Mouse (Mus musculus) MEL (cell line): ENCODE data around the gene Fam227b. TPM values are rescaled to one million over a fixed set of nuclear protein-coding genes. Genes with fewer than 3 reads are reported as not detected.

Source experiments
- DNase-seq: peaks from one replicate; pipeline ENCODE4 v3.0.0; 2011; ENCODE audit warnings: low read depth, low spot score
- H3K27ac ChIP-seq: 2 replicates; pipeline ENCODE4 v1.5.1; 2012; ENCODE audit warnings: low read depth, mild to moderate bottlenecking, control low read depth, low read length, moderate library complexity; ENCODE audit not compliant: control insufficient read depth
- H3K27me3 ChIP-seq, 2 experiments: fragments of 150-350 bp in 1 of 2; sonication (generic) in 1 of 2; 2 replicates each; pipeline ENCODE4 v1.6.1; 2012; ENCODE audit warnings: low read length in 2 of 2, mild to moderate bottlenecking in 2 of 2, improper control_type of control experiment in 1 of 2, moderate library complexity in 1 of 2; ENCODE audit not compliant: insufficient read depth in 2 of 2, control insufficient read depth in 1 of 2
- H3K36me3 ChIP-seq, 2 experiments: 2 replicates each; pipeline ENCODE4 v1.6.1; 2012 to 2014; ENCODE audit warnings: low read length in 2 of 2, improper control_type of control experiment in 1 of 2, inconsistent platforms in 1 of 2, mild to moderate bottlenecking in 1 of 2; ENCODE audit not compliant: insufficient read depth in 2 of 2, control insufficient read depth in 1 of 2
- H3K4me1 ChIP-seq, 2 experiments: fragments of 150-350 bp in 1 of 2; sonication (generic) in 1 of 2; 2 replicates each; pipeline ENCODE4 v1.6.1; 2012; ENCODE audit warnings: low read length in 2 of 2, improper control_type of control experiment in 1 of 2, mild to moderate bottlenecking in 1 of 2; ENCODE audit not compliant: insufficient read depth in 2 of 2, control insufficient read depth in 1 of 2
- H3K4me3 ChIP-seq, 2 experiments: fragments of 150-350 bp in 1 of 2; sonication (generic) in 1 of 2; 2 replicates each; pipeline ENCODE4 v1.5.1; 2012; ENCODE audit warnings: low read depth in 2 of 2, low read length in 2 of 2, mild to moderate bottlenecking in 2 of 2, moderate library complexity in 2 of 2, control low read depth in 1 of 2, improper control_type of control experiment in 1 of 2; ENCODE audit not compliant: control insufficient read depth in 1 of 2, insufficient read depth in 1 of 2
- H3K79me2 ChIP-seq: 2 replicates; pipeline ENCODE4 v1.6.1; 2012; ENCODE audit warnings: mild to moderate bottlenecking, low read length, moderate library complexity; ENCODE audit not compliant: control insufficient read depth, poor library complexity, insufficient read depth
- H3K9ac ChIP-seq: 2 replicates; pipeline ENCODE4 v1.6.1; 2012; ENCODE audit warnings: low read depth, mild to moderate bottlenecking, control low read depth, low read length, moderate library complexity; ENCODE audit not compliant: control insufficient read depth, poor library complexity, severe bottlenecking
- H3K9me3 ChIP-seq: fragments of 150-350 bp; sonication (generic); replicated peaks from 2 replicates; pipeline ENCODE4 v1.6.1; 2012; ENCODE audit warnings: mild to moderate bottlenecking, low read length, improper control_type of control experiment, moderate library complexity; ENCODE audit not compliant: insufficient read depth
- CHD1 ChIP-seq: IDR thresholded peaks from 2 replicates; pipeline ENCODE4 v1.6.1; 2012; ENCODE audit warnings: low read depth, mild to moderate bottlenecking, inconsistent platforms, low read length, improper control_type of control experiment
- CHD2 ChIP-seq: IDR thresholded peaks from 2 replicates; pipeline ENCODE4 v1.6.1; 2011; ENCODE audit warnings: low read length, improper control_type of control experiment
- EP300 ChIP-seq, 2 experiments: IDR thresholded peaks; 2 replicates each; pipeline ENCODE4 v1.6.1; 2011; ENCODE audit warnings: improper control_type of control experiment in 2 of 2, low read length in 2 of 2, low read depth in 1 of 2, mild to moderate bottlenecking in 1 of 2
- GATA1 ChIP-seq: IDR thresholded peaks from 2 replicates; pipeline ENCODE4 v1.6.1; 2011; ENCODE audit warnings: low read depth, low read length, improper control_type of control experiment
- HCFC1 ChIP-seq: IDR thresholded peaks from 2 replicates; pipeline ENCODE4 v1.6.1; 2012; ENCODE audit warnings: low read depth, mild to moderate bottlenecking, inconsistent platforms, low read length, improper control_type of control experiment, moderate library complexity
- JUND ChIP-seq: IDR thresholded peaks from 2 replicates; pipeline ENCODE4 v1.6.1; 2011; ENCODE audit warnings: low read depth, mild to moderate bottlenecking, improper control_type of control experiment, low read length
- KAT2A ChIP-seq: conservative IDR thresholded peaks from 2 replicates; pipeline ENCODE4 v1.6.1; 2012; ENCODE audit warnings: low read depth, low read length, improper control_type of control experiment, inconsistent platforms
- MEF2A ChIP-seq: IDR thresholded peaks from 2 replicates; pipeline ENCODE4 v1.6.1; 2014; ENCODE audit warnings: low read depth, mild to moderate bottlenecking, inconsistent platforms, low read length, improper control_type of control experiment; ENCODE audit not compliant: poor library complexity, insufficient replicate concordance, severe bottlenecking; ENCODE audit errors: extremely low read depth
- MYB ChIP-seq: IDR thresholded peaks from 2 replicates; pipeline ENCODE4 v1.6.1; 2011; ENCODE audit warnings: mild to moderate bottlenecking, low read depth, low read length, improper control_type of control experiment
- NRF1 ChIP-seq: IDR thresholded peaks from 2 replicates; pipeline ENCODE4 v1.6.1; 2014; ENCODE audit warnings: low read depth, mild to moderate bottlenecking, inconsistent platforms, low read length, improper control_type of control experiment, moderate library complexity; ENCODE audit not compliant: poor library complexity, insufficient read depth, severe bottlenecking
- POLR2A ChIP-seq, 2 experiments: IDR thresholded peaks; 2 replicates each; pipeline ENCODE4 v1.6.1; 2011 to 2012; ENCODE audit warnings: low read length in 2 of 2, mild to moderate bottlenecking in 2 of 2, control low read depth in 1 of 2, improper control_type of control experiment in 1 of 2, low read depth in 1 of 2, moderate library complexity in 1 of 2; ENCODE audit not compliant: control insufficient read depth in 1 of 2, insufficient read depth in 1 of 2, poor library complexity in 1 of 2
- POLR2AphosphoS2 ChIP-seq: IDR thresholded peaks from 2 replicates; pipeline ENCODE4 v1.6.1; 2011; ENCODE audit warnings: low read length, improper control_type of control experiment
- POLR2AphosphoS5 ChIP-seq: IDR thresholded peaks from 2 replicates; pipeline ENCODE4 v1.6.1; 2012; ENCODE audit warnings: low read depth, borderline replicate concordance, mild to moderate bottlenecking, inconsistent platforms, low read length, moderate library complexity, mixed read lengths
- RAD21 ChIP-seq: IDR thresholded peaks from 2 replicates; pipeline ENCODE4 v1.6.1; 2011; ENCODE audit warnings: mild to moderate bottlenecking, low read depth, low read length, improper control_type of control experiment
- RCOR1 ChIP-seq: IDR thresholded peaks from 2 replicates; pipeline ENCODE4 v1.6.1; 2012; ENCODE audit warnings: low read depth, mild to moderate bottlenecking, inconsistent platforms, low read length, improper control_type of control experiment
- SIN3A ChIP-seq: IDR thresholded peaks from 2 replicates; pipeline ENCODE4 v1.6.1; 2012; ENCODE audit warnings: low read length, improper control_type of control experiment, inconsistent platforms
- SMC3 ChIP-seq: IDR thresholded peaks from 2 replicates; pipeline ENCODE4 v1.6.1; 2011; ENCODE audit warnings: low read depth, low read length, improper control_type of control experiment
- TAL1 ChIP-seq: IDR thresholded peaks from 2 replicates; pipeline ENCODE4 v1.6.1; 2012; ENCODE audit warnings: mild to moderate bottlenecking, inconsistent platforms, low read length, moderate library complexity, mixed read lengths
- UBTF ChIP-seq: IDR thresholded peaks from 2 replicates; pipeline ENCODE4 v1.6.1; 2012; ENCODE audit warnings: low read depth, mild to moderate bottlenecking, inconsistent platforms, low read length, improper control_type of control experiment, moderate library complexity, borderline replicate concordance; ENCODE audit not compliant: insufficient read depth
- USF1 ChIP-seq: IDR thresholded peaks from 2 replicates; pipeline ENCODE4 v1.6.1; 2014; ENCODE audit warnings: low read depth, mild to moderate bottlenecking, inconsistent platforms, low read length, improper control_type of control experiment, moderate library complexity
- USF2 ChIP-seq, 2 experiments: IDR thresholded peaks; 2 replicates each; pipeline ENCODE4 v1.6.1; 2011 to 2012; ENCODE audit warnings: improper control_type of control experiment in 2 of 2, low read length in 2 of 2, borderline replicate concordance in 1 of 2, inconsistent platforms in 1 of 2, low read depth in 1 of 2, mild to moderate bottlenecking in 1 of 2; ENCODE audit not compliant: insufficient read depth in 1 of 2
- ZMIZ1 ChIP-seq: IDR thresholded peaks from 2 replicates; pipeline ENCODE4 v1.6.1; 2012; ENCODE audit warnings: low read depth, mild to moderate bottlenecking, inconsistent platforms, low read length, improper control_type of control experiment, moderate library complexity
- ZNF384 ChIP-seq: IDR thresholded peaks from 2 replicates; pipeline ENCODE4 v1.6.1; 2012; ENCODE audit warnings: low read depth, mild to moderate bottlenecking, inconsistent platforms, low read length, improper control_type of control experiment
- polyA plus RNA-seq, 2 experiments: library from polyadenylated mRNA; stranded (reverse) in 1 of 2; unstranded in 1 of 2; fragments of >175 nt in 1 of 2; fragments of >200 nt in 1 of 2; gene quantifications; 2 replicates each; pipeline versions ENCODE4 v1.2.1 to v1.2.4; 2012; ENCODE audit warnings: low replicate concordance in 2 of 2, low read depth in 1 of 2; ENCODE audit not compliant: insufficient read length in 2 of 2, insufficient read depth in 1 of 2, missing spikeins in 1 of 2
- total RNA-seq: library from RNA; depleted of rRNA; stranded (reverse); fragments of 300-350 nt; gene quantifications from 2 replicates; pipeline ENCODE4 v1.2.3, GENCODE M21; 2012

Fam227b gene
- total and polyA plus RNA-seq, 3 experiments, result not detected

DNA sequence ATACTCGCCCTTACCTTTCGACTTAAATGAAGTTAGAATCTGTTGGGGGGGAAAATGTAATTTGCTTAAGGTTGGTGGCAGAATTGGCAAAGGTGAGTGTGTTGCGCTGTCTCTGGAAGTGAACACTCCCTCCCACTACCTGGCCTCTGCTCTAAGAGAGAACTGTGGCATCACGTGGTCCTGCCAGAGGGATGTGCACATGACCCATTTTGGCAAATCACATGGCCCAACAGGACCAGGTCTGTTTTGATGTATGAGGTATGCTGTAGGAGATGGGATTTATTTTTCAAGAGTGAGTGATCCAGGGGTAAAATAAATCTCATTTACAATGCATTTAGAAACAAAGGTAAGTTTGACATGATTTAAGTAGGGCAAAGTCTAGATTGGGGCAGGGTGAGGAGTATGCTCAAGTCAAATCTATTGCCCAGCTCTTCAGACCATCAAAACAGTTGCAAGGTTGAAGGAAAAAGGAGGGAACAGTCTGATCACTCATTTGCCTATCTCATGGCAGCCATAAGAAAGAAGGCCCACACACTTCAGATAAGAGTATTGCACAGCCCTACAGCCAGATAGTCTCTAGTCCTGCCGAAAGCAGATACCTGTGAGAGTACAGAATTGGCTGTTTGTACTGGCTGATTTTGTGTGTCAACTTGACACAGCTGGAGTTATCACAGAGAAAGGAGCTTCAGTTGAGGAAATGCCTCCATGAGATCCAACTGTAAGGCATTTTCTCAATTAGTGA, 13.6 kb upstream of the Fam227b start (continued):
- TF ChIP-seq MYB (peak; percentile 51), EP300 (IDR thresholded peaks at IDR 0.05; ENCODE audit: low read depth in 1 of 2, low read length in 2 of 2) (peak; percentile 82 to 92)

DNA sequence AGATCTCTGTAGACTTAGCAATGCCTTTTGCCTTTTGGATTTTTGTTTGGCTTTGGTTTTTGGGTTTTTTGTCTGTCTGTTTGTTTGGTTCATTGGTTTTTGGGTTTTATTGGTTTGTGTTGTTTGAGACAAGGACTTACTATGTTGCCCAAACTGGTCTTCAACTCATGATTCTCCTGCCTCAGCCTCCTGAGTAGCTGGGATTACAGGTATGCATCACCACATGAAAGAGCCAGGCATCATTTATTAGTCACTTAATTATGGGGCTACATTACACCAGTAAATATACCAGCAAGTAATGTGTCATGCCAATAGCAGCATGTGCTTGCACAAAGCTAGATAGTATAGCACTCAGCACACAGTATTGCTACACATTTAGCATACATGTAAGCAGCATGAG, 4.1 kb downstream of the Fam227b start:
- peak; percentile 42 for DNase-seq
- TF ChIP-seq TAL1 (no peak), EP300 (IDR thresholded peaks at IDR 0.05; ENCODE audit: low read depth in 1 of 2, low read length in 2 of 2) (no peak)

DNA sequence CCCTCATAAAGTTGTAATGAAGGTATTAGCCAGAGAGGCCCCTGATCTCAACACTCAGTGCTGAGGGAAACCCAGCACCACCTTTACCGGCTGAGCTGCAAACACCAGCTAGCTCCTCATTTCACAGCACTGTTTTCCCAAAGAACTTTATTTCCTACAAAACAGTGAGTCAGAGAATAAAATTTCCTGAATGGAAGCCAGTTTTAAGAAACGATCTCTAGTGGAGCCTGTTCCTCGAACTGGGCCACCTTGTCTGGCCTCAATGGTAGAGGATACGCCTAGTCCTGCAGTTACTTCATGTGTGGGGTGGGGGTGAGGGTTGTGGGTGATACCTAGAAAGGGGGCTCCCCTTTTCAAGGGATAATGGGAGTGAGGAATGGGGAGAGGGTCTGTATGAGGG, 57.2 kb downstream of the Fam227b start:
- DNase-seq, result no peak
- Histone ChIP-seq H3K9ac (no peak overlapping the region), H3K4me3 (no peak overlapping the region), H3K9me3 (no peaks in the 10 kb centered on the region), H3K36me3 (no peaks in the 10 kb centered on the region), H3K4me1 (no peaks in the 10 kb centered on the region), H3K79me2 (no peaks in the 10 kb centered on the region), H3K27me3 (no peaks in the 10 kb centered on the region), H3K27ac (no peak overlapping the region)
- no peak for TF ChIP-seq KAT2A
- no peak for TF ChIP-seq CHD1
- TF ChIP-seq NRF1, result no peak
- no peak for TF ChIP-seq RAD21
- no peak for TF ChIP-seq TAL1
- TF ChIP-seq UBTF, result no peak
- TF ChIP-seq MEF2A, result no peak

More for the DNA sequence above, 4.1 kb downstream of the Fam227b start:
- Histone ChIP-seq H3K4me3 (no peak overlapping the region), H3K9me3 (no peaks in the 10 kb centered on the region), H3K27me3 (peaks cover 2 to 9% of the 10 kb centered on the region in 2 experiments; a peak in 3 of 4 replicates), H3K79me2 (no peaks in the 10 kb centered on the region; the same call in 1 of the 2 replicates), H3K9ac (no peak overlapping the region), H3K36me3 (no peaks in the 10 kb centered on the region), H3K27ac (no peak overlapping the region), H3K4me1 (no peaks in the 10 kb centered on the region)

DNA sequence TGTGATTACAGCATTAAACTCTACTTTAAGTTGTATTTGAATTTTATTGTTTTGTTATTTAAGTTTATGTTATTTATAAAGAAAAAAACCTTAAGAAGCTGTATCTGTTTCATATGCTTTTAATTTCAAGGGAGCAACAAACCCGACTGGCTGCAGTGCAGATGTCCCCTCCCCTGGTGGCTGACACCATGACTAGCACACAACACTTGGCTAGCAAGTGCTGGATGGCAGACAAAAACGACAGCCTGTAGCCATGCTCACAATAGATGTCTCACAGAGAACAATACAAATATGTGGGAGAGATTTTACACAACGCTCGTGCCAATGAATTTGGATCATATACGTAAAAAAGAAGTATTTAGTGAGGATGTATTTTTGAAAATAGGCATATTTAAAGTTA, 61.4 kb downstream of the Fam227b start:
- no peaks in the 10 kb centered on the region for H3K9me3 ChIP-seq
- H3K4me3 ChIP-seq, result no peak overlapping the region
- no peaks in the 10 kb centered on the region for H3K36me3 ChIP-seq
- H3K4me1 ChIP-seq, result no peaks in the 10 kb centered on the region
- no peak overlapping the region for H3K9ac ChIP-seq
- H3K79me2 ChIP-seq, result no peaks in the 10 kb centered on the region
- DNase-seq, result no peak
- no peak overlapping the region for H3K27ac ChIP-seq
- H3K27me3 ChIP-seq, result peaks cover 0 to 1% of the 10 kb centered on the region in 2 experiments; a peak in 2 of 4 replicates
- TF ChIP-seq CHD2 (no peak), POLR2AphosphoS5 (no peak), SIN3A (no peak), ZMIZ1 (no peak), HCFC1 (no peak), POLR2AphosphoS2 (no peak), EP300 (IDR thresholded peaks at IDR 0.05; ENCODE audit: low read depth in 1 of 2, low read length in 2 of 2) (no peak), ZNF384 (no peak), SMC3 (no peak), GATA1 (no peak), JUND (no peak), RAD21 (no peak), POLR2A (IDR thresholded peaks at IDR 0.05; ENCODE audit: control insufficient read depth in 1 of 2, insufficient read depth in 1 of 2, low read depth in 1 of 2, low read length in 2 of 2, poor library complexity in 1 of 2) (no peak), USF2 (IDR thresholded peaks at IDR 0.05; ENCODE audit: borderline replicate concordance in 1 of 2, insufficient read depth in 1 of 2, low read depth in 1 of 2, low read length in 2 of 2) (no peak), RCOR1 (no peak), USF1 (no peak)
